Mouse (Mus musculus) erythroid progenitor cell, adult 5-6 weeks (primary cell): ENCODE data around the gene Gm10354. TPM values are rescaled to one million over a fixed set of nuclear protein-coding genes. Genes with fewer than 3 reads are reported as not detected.
"Not testable (repeated sequence)": the region's sequence is repeated elsewhere in the genome, so short reads cannot be mapped to it uniquely, and the experiment has no call there.

Experiments used
- ATAC-seq: replicated peaks from 2 replicates; pipeline ENCODE4 v1.8.0; 2016; ENCODE audit warnings: moderate number of reproducible peaks, mild to moderate bottlenecking, moderate TSS enrichment, inconsistent platforms; ENCODE audit not compliant: poor library complexity, low FRiP score, severe bottlenecking
- total RNA-seq, 2 experiments: library from RNA; stranded (forward) in 1 of 2; stranded (reverse) in 1 of 2; fragments of 150-400 nt in 1 of 2; fragments of 186-747, 209-891 nt in 1 of 2; gene quantifications; 2 replicates each; pipeline versions ENCODE4 v1.2.3 to v1.2.4; 2015 to 2017; ENCODE audit warnings: low replicate concordance in 2 of 2

The Gm10354 gene
- total RNA-seq, 2 experiments from 2014 or later: not detected

GRCm38 (mm10) chr5:14961502-14961901, 17.2 kb downstream of the Gm10354 start:
- not testable (repeated sequence) for ATAC-seq

- not testable (repeated sequence) for ATAC-seq
Measured at GRCm38 (mm10) chr5:14955928-14956706, 22.6 kb downstream of the Gm10354 start.

- ATAC-seq: not testable (repeated sequence)
Measured at GRCm38 (mm10) chr5:14953587-14953986, 25.1 kb downstream of the Gm10354 start.

GRCm38 (mm10) chr5:14952749-14953148, 26.0 kb downstream of the Gm10354 start:
- ATAC-seq: not testable (repeated sequence)

- not testable (repeated sequence) for ATAC-seq
Measured at GRCm38 (mm10) chr5:14951822-14952221, 26.9 kb downstream of the Gm10354 start.

GRCm38 (mm10) chr5:14947482-14948198, 31.1 kb downstream of the Gm10354 start:
- ATAC-seq: not testable (repeated sequence)

- not testable (repeated sequence) for ATAC-seq
Measured at GRCm38 (mm10) chr5:14945524-14945923, 33.2 kb downstream of the Gm10354 start.

- ATAC-seq: not testable (repeated sequence)
Measured at GRCm38 (mm10) chr5:14941043-14941442, 37.7 kb downstream of the Gm10354 start.

GRCm38 (mm10) chr5:14938329-14938728, 40.4 kb downstream of the Gm10354 start, which contains the start of gene Speer4e:
Gene Speer4e (minus strand): TSS chr5:14938429.
- not testable (repeated sequence) for ATAC-seq

- not testable (repeated sequence) for ATAC-seq
Measured at GRCm38 (mm10) chr5:14933721-14934120, 45.0 kb downstream of the Gm10354 start.

GRCm38 (mm10) chr5:14927047-14927446, 51.7 kb downstream of the Gm10354 start:
- ATAC-seq: not testable (repeated sequence)

Other genes with a start within 250 kb of the Gm10354 start
- gene Gm9758, start 64.0 kb downstream of the Gm10354 start, total RNA-seq (2015; ENCODE audit: low replicate concordance): not detected in 2 replicates
- gene Gm9758, start 64.0 kb downstream of the Gm10354 start, total RNA-seq (2017; ENCODE audit: low replicate concordance): not detected in 2 replicates
- not detected in 2 replicates for gene Speer4e, start 40.5 kb downstream of the Gm10354 start, total RNA-seq (2015; ENCODE audit: low replicate concordance)
- not detected in 2 replicates for gene Speer4e, start 40.5 kb downstream of the Gm10354 start, total RNA-seq (2017; ENCODE audit: low replicate concordance)
- not detected in 2 replicates for gene Gm17019, start 54.1 kb upstream of the Gm10354 start, total RNA-seq (2015; ENCODE audit: low replicate concordance)
- not detected in 2 replicates for gene Gm17019, start 54.1 kb upstream of the Gm10354 start, total RNA-seq (2017; ENCODE audit: low replicate concordance)